Mouse (Mus musculus) T-cell, adult 2 months (primary cell): ENCODE results near the gene Ubxn2a.
"Not testable (repeated sequence)": the region's sequence is repeated elsewhere in the genome, so short reads cannot be mapped to it uniquely, and the experiment has no call there.

ENCODE experiments used
- DNase-seq: peaks from one replicate; pipeline ENCODE4 v3.0.0; 2022; ENCODE audit warnings: low spot score

Ubxn2a gene

DNA sequence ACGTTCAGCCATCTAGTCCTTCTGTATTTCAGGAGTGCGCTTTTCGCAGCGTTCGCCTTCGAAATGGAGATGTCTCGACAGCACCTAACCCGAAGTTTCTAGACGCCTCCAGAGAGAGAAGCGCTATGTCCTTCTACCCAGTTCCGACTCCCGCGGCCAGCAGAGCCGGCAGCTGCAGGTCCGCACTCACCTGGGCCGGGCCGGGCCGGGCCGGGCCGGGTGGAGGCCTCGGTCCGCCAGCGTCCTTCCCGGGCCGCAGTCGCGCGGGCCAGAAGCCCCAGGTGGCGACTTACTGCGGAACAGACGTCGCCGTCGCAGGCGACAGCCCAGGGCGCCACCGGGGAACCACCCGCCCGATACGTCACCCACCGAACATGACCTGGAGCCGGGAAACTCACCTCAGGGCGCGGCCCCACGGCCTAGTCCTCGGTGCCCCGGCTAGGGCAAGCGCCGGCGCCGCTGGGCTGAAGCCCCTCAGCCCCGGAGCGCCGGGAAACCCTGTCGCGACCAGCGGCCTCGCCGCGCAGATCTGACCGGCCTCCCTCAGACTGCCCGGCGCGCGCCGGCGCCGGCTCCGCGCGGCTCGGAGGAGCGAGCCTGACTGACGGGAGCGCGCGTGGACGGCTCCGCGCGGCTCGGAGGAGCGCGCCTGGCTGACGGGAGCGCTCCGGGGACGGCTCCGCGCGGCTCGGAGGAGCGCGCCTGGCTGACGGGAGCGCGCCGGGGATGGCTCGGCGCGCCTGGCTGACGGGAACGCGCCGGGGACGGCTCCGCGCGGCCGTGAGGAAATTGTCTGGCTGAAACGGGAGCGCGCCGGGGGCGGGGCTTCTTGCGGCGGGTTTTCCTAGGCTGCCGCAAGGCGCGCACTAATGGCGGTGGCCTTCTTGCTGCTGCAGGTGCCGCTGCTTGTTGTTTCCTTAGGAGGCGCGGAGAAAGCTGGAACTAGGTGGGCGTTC is at the start of gene Ubxn2a:
TSS of gene Ubxn2a (minus strand) at position 755 of the 956 bp plus-strand sequence.
- peak; percentile 93 for DNase-seq

DNA sequence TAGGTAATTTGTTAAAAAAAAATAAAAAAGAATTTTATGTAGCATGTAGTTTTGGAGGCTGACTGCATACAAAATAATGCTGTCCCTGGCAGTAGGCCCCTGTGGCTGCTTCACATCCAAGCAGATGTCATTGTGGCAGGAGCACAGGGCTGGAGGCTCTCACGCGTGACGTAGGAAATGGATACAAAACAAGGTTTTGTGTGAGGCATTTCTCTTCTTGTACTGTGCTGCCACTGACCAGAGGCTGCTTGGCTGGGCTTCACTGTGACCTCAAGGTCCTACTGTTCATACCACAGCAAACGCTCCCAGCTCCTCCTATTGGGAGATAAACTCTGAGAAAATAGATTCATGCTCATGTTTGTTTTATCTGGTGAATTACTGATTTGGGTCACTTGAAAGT is 45.7 kb upstream of the Ubxn2a start:
- no peak for DNase-seq

DNA sequence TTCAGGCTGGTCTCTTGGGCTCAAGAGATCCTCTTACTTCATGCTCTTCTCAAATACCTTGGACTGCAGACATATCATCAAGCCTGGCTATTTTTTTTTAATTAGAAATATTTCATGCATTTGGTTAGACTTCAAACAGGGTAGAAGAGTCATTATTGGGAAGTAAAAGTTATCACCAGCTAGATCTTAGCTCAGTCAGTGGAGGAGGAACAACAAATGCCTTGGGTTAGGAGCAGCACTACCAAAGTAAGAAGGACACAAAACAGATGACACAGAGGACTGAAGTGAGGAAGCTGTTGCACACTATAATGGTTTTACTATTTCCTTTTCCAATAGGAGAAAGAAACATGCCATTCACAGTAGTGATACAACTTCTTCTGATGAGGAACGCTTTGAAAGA is 44.8 kb upstream of the Ubxn2a start:
- no peak for DNase-seq

DNA sequence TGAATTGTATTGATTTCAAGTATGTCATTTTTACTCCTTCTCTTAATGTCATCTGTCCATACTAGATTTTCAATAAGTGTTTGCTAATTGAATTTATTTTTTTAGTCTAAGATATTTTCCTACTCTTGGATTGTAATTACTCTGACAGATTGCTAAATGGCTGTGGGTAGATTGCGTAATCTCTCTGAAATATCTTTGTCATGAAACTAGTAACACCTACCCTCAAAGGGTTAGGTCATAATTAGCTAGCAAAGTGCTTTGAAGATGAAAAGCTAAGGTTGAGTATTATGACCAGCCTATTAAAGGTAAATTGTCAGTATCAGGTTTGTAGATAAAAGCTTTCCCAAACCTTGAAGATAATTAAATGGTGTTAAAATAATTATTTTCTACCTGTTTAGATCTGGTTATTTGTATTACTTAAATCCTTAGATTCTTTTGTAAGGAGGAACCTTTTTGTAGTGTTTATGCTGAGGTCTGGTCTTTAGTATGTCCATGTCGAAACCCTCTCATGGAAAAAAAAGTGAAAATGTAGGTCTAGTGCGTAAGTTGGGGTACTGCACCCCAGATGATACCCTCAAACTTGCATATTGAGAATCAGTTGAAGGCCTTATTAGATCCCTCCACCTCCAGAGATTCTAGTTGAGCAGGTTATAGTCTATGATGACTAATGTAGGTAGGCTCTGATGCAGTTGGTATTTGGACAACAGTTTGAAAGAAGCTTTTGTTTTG is 23.5 kb upstream of the Ubxn2a start:
- DNase-seq = no peak

DNA sequence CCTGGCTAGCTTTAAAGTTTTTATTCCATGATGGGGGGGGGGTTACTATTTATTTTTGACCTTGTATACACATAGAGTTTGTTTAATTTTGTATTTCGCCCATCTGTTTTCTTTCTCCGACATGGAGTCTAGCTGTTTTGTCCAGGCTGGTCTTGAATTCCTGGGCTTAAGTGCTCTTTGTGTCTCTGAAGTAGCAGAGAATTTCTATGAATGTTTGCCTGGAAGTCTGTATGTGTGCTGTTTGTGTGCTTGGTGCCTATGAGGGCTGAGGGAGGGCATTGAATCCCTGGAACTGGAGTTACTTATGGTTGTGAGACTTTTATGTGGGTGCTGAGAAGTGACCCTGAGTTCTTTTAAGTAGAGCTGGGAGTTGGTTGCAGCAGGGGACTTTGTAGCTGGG is 20.7 kb upstream of the Ubxn2a start:
- DNase-seq = no peak

DNA sequence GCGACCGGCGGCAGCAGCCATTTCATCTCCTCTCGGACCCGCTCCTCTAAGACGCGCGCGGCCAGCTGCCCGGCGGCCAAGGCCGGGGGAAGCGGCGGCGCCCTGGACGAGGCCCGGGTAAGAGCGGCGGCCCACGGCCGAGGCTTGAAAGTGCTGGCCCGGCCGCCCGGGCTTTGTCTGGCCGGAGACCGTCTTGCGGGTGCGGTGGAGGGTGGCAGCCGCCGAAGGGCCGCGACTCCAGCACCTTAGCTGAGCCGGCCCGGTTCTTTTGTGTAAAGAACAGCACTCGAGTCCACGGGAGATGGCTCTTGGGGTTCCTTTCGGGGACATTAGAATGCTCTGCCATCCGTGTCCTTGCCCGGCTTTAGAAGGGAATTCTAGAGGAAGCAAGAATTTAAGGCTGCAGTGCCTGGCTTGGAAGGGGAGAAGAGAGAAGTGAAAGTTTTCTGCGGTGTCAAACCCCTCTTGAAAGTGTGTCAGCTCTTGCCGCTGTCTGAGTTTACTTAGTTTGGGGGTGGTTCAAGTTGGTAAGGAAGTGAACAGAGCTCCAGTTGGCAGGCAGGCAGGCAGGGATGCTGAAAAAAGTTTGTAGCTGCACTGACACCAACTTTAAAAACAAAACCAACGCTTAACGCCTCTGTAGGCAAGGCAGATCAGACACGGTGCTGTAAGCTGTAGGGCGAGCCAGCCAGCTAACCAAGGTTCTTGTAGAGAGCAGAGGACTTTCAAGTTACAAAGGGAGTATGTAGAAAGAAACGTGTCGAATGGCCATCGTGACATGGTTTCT is 10.5 kb upstream of the Ubxn2a start:
- peak; percentile 74 for DNase-seq

DNA sequence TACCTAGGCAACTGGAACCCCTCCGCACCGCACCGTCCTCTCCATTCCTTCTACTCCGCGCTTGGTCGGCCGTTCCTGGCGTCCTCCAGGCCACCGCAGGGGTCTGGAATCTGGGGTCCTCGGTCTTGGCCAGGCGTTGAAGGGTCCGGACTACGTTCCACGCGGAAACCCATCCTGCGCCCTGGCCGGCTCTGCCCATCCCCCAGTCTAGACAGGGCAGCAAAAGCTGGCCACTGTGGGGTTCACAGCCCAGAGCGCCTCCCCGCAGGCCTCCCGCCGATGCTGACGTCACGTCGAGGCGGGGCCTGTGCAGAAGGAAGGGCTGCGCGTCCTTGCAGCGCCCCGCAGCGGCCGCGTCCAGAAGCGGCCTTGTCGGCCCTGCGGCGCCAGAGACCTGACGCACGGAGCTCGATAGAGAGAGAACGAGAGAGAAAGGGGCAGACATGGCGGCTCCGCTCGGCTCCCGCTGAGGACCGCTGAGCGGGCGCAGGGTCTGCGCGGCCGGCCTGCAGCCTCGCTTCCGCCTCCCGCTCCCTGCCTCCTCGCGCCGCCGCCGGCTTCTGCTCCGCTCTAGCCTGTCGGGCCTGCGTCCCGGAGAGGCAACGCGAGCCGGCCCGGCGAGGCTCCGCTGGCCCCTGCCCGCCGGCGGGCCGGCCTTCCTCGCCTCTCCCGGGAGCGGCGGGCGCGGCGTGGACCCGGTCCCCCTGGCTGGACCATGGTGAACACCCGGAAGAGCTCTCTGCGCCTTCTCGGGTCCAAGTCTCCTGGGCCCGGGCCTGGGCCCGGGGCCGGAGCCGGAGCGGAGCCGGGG is 9.7 kb upstream of the Ubxn2a start, which contains the start of gene Atad2b:
TSS of gene Atad2b (plus strand) at position 360 of the 811 bp plus-strand sequence.
- DNase-seq = peak; percentile 96

DNA sequence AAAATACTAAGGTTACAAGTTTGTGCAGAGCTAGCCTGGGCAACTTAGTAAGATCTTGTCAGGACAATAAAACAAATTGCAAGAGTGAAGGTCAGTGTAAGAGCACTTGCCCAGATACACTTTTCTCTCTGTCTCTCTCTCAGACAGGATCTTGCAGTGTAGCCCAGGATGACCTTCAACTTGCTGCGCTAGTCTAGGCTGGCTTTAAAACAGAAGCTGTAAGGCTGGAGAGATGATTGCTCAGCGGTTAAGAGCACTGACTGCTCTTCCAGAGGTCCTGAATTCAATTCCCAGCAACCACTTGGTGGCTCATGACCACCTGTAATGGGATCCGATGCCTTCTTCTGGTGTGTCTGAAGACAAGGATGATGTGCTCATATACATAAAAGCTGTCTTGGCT is 7.4 kb upstream of the Ubxn2a start:
- DNase-seq = no peak

DNA sequence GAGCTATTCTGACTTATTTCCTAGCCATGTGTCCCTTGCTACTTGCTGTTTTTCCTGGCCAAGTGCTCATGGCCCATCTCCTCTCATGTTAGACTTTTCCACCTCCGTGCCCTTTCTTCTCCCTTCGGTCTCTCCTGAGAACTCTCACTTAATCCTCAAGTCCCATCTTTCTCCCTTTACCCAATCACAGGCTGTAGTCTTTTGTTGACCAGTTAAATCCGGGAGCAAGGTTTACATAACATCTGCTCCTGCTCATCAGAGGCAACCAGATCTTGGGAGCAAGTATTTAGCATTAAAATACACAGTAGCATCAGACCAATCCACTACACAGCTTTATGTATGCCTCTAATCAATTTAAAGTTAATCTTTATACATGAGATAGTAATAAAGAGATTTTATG is 6.9 kb upstream of the Ubxn2a start:
- DNase-seq = no peak

DNA sequence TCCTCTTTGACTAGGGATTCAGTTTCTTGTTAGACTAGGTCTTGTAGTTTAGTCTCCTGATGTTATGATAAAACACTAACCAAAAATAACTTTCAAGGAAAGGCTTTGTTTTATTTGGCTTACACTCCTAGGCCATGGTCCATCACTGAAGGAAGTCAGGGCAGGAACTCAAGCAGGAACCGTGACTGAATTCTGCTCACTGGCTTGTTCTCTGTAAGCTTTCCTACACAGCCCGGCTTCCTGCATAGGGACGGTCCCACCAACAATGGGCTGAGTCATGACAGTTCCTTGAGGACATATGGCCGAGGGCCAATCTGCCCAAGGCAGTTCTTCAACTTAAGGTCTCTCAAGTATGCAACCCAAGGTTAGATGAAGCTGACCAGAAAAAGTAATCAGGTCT is 4.2 kb upstream of the Ubxn2a start:
- no peak for DNase-seq

DNA sequence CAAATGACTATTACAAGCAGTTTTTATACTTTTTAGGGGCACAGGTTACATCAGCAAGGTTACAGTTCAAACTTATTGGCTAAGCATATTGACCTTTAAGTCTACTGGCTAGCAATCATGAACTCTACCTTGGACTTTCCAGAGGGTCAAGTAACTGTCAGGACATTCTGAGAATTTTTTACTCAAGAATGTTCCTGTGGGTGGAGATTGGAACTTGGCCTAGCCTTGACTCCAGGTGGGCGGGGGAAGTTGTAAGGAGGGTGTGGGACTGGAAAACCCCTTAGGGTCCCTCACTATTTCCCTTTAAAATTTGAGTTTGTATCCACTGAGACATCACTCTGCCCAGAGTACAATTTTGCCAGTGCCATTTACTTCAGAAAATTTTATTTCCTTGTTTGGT is 3.0 kb upstream of the Ubxn2a start:
- not testable (repeated sequence) for DNase-seq

DNA sequence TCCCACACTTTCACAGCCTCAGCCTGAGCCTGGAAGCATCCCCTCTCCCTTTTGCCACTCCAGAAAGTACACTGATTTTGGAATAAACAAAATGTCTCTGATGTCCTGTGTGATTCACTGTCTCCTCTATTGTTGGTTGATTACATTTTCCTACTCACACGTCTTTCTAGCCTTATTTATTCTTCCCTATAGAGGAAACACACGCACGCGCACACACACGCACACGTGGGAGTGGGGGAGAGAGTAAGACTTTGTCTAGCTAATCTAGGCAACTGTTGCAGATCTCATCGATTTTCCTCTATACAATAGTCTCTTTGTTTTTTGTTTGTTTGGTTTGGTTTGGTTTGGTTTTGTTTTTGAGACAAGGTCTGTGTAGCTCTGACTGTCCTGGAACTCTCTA is 886 bp upstream of the Ubxn2a start:
- no peak for DNase-seq

DNA sequence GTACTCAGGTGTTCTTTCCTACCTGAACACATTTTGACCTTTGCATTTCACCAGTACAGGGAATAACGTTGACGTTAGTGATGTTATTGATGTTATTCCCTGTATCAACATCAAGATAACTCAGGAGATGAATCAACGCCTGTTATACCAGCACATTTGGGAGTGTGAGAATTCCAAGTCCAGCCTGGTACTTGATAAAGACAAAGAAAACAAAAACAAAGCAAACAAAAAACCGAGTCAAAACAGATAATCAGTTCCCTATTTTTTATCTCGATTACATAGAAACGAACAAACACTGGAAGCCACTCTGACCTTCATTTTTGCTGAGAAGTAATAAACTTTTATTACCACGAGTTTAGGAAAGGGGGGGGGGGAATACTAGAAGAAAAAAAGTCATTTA is 1.0 kb downstream of the Ubxn2a start:
- DNase-seq = no peak

DNA sequence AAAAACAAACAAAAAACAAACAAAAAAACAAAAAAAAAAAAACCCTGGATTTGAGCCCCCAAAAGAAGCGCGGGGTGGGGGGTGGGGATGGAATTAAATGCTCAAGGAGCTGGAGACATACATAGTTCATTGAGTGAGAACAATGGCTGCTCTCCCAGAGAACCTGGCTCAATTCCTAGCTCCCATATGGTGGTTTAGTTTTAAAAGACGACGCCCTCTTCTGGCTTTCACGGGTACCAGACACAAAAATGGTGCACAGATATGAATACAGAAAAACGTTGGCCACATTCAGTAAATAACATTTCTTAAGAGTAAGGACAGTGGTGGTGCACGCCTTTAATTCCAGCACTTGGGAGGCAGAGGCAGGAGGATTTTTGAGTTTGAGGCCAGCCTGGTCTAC is 1.6 kb downstream of the Ubxn2a start:
- DNase-seq = peak; percentile 5

DNA sequence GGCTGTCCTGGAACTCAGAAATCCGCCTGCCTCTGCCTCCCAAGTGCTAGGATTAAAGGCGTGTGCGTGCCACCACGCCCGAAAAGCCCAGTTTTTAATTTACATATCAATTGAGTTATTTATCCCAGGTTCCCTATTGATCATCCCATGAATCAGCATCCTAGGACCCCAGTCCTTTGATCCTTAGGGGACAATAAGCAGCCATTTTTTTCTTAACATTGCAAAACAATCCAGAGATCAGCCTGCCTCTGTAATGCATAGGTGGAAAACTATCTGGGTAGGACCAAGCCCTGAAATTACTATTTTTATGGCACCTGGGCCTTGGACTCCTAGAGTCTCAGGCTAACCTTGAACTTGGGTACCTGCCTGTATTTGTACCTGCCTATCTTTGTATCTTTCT is 9.5 kb downstream of the Ubxn2a start:
- DNase-seq = no peak

DNA sequence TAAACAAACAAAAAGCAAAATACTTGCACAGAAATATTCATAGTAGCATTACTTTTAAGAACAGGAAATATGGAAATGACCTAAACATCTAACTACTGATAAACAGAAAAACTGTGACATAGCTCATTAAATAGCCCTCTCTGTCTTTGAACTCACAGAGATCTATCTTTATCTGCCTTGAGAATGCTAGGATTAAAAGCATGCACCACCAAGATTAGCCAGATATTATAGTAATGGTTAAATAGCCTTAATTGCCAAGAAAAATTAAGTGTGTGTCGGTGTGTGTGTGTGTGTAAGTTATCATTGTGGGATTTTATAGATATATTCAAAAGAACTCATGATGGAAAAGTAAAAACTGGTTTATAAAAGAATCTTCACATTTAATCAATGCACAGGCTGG is 17.6 kb downstream of the Ubxn2a start:
- no peak for DNase-seq

DNA sequence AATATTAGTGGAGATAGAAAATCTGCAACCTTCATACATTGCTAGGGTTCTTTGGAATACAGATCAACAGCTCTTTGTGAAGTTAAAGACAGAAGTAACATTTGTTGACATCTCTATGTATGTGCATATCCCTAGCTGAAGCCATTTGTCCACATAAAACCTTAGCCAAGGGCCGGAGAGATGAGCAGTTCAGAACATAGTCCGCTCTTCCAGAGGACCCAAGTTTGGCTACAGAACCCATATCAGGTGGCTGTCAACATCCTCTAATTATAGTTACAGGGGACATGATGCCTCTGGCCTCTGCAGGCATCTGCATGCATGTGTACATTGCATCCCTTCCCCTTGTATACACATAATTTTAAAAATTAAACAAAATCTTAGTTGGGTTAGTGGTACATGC is 18.3 kb downstream of the Ubxn2a start:
- DNase-seq = no peak

DNA sequence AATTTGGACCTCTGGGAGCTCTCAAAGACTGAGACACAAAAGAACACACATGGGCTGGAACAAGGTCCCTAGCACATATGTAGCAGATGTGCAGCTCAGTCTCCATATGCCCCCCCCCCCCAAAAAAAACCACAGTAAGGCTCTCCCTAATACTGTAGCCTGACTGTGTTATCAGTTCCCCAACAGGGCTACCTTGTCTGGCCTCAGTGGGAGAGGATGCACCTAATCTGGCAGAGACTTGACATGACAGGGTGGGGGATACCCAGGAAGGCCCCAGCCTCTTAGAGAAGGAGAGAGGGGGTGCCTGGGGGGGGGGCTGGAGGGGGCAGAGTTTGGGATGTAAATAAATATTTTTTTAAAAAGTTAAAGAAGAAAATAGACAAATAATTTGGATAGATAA is 18.8 kb downstream of the Ubxn2a start:
- DNase-seq = no peak

DNA sequence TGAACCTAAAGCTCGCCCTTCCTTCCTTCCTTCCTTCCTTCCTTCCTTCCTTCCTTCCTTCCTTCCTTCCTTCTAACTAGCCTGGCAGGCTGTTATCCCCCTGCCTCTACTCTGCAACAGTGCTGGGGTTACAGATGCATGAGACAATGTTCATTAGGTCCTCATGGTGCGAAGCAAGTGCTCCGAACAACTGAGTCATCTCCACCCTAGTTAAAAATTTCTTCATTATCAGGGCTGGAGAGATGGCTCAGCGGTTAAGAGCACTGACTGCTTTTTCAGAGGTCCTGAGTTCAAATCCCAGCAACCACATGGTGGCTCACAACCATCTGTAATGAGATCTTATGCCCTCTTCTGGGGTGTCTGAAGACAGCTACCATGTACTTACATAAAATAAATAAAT is 20.9 kb downstream of the Ubxn2a start:
- not testable (repeated sequence) for DNase-seq

DNA sequence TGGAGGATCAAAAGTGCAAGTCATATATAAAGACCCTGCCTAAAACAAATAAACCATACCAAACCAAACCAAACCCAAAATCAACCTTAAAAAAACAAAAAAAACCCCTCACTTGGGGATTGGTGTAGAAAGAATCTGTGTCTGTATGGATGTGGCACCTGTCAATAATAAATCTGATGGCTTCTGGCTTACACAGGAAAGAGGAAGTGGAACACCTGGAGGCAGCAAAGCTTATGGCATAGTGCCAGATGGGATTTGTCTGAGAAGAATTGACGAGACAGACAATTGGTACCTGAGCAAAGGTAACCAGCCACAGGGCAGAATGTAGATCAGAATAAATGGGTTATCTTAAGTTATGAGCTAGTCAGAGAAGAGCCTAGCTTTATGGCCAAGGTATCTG is 22.4 kb downstream of the Ubxn2a start:
- DNase-seq = no peak

DNA sequence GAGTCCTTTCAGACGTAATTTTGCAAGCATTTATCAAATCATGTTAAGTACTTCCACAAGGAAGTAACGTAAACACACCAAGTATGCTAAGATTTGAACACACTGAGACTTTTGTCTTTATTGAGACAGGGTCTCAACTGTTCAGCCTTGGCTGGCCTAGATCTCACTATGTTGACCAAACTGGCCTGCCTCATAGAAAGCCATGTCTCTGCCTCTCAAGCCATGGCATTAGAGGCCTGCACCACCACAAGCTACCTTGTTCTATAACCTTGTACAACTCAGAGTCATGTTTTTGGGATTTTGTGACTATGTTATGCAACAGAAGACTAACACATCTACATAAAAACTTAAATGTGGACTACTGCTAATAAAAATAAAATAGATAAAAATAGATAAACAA is 25.4 kb downstream of the Ubxn2a start:
- no peak for DNase-seq

DNA sequence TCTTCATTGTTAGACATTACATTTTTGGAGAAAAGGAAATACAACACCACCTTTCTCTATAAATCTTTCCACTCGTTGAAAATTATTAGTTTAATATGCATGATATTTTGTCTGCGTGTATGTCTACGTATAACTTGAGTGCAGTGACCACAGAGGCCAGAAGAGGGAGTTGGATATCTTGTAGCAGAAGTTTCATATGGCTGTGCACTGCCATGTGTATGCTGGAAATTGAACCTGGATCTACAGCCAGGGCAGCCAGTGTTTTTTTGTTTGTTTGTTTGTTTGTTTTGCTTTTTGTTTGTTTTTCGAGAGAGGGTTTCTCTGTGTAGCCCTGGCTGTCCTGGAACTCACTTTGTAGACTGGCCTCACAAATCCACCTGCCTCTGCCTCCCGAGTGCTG is 28.5 kb downstream of the Ubxn2a start:
- no peak for DNase-seq
